Mouse (Mus musculus): Measurements from ENCODE around the gene Tmco4. TPM values are rescaled to one million over a fixed set of nuclear protein-coding genes. Genes with fewer than 3 reads are reported as not detected.

Gene Tmco4
- polyA plus RNA-seq, 1 experiment from 2014 or later, result 5.4 TPM

DNA sequence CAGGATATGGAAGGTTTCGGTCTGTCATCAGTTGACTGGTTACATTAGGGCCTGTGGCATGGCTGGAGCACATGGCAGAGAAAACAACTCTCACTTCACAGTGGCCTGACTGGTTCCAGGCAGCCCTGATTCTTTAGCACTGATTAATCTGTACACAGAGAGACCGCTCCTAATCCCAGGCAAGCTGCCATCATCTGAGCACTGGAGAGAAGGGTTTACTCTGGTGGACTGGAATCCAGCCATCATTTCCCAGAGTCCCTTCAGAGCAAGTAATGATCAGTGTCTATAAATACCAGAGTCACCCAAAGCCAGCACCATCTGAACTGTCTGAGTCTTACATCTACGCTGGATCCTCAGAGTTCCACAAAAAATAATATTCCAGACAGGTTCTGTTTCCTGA, 63.1 kb downstream of the Tmco4 start:
- H3K9ac ChIP-seq, result no peak overlapping the region
- H3K9me3 ChIP-seq (replicated peaks), result 0 out of 2 replicates have a peak, but pooled peaks cover 7% of the 10 kb centered on the region
- 0 out of 2 replicates have a peak, but pooled peaks cover 4% of the 10 kb centered on the region for H3K36me3 ChIP-seq
- no peak overlapping the region for H3K4me2 ChIP-seq
- peaks cover 29% of the 10 kb centered on the region for H3K27me3 ChIP-seq (replicated peaks)
- H3K27ac ChIP-seq (ENCODE audit: poor library complexity, severe bottlenecking), result no peak overlapping the region
- H3K4me1 ChIP-seq (replicated peaks), result peaks cover 20% of the 10 kb centered on the region
- WGBS, result 85% methylated on average over 3 of the region's 3 CpGs
- no peak for ATAC-seq (ENCODE audit: insufficient number of reproducible peaks, low FRiP score)
- no peak overlapping the region for H3K4me3 ChIP-seq

DNA sequence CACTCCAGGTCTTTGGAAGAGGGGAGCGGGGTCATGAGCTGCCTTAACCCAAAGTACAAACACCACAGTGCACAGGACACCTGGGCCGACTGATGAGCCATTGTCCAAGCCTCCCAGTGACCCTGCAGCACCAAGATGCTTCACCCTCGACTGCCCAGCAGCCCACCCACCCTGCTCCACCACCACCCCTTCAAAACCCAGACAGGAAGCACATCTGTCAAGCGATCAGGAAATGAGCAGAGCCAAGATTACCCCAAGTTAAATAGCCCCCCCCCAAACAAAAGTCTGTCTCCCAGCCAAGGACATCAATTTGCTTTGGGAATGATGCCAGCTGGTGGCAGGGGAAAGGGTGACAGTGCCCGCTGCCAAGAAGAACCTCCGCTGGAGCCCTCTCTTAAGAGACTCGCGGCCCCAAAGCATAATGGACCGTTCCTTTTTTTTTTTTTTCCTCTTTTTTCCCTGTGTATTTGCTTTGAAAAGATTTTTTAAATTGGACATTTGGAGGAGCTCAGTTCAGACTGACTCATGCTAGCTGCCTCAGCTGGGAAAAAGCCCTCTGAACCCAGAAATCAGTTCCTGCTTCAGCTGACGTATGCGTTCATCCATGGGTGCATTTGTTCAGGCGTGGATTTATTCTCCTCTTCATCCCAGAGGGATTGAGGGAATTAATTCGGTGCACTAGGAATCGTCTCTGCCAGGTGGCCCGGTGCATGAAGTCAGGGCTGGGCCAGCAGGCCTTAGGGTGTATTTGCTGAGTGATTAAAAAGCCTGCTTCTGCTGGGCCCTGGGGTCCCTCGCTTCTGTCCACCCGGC, 65.3 kb downstream of the Tmco4 start:
- ATAC-seq (ENCODE audit: insufficient number of reproducible peaks, low FRiP score), result no peak
- H3K4me2 ChIP-seq, result no peak overlapping the region
- H3K4me3 ChIP-seq, result no peak overlapping the region
- 0 out of 2 replicates have a peak, but pooled peaks cover 4% of the 10 kb centered on the region for H3K36me3 ChIP-seq
- H3K9me3 ChIP-seq (replicated peaks), result 0 out of 2 replicates have a peak, but pooled peaks cover 7% of the 10 kb centered on the region
- no peak overlapping the region for H3K9ac ChIP-seq
- 78% methylated on average over 17 of the region's 17 CpGs for WGBS
- peaks cover 19% of the 10 kb centered on the region for H3K4me1 ChIP-seq (replicated peaks)
- no peak overlapping the region for H3K27ac ChIP-seq (ENCODE audit: poor library complexity, severe bottlenecking)
- peaks cover 39% of the 10 kb centered on the region for H3K27me3 ChIP-seq (replicated peaks)

GRCm38 (mm10) chr4:139040084-139040839, 67.6 kb downstream of the Tmco4 start:
- Histone ChIP-seq H3K4me3 (no peak overlapping the region), H3K27ac (ENCODE audit: poor library complexity, severe bottlenecking) (no peak overlapping the region), H3K4me1 (replicated peaks) (0 out of 2 replicates have a peak, but pooled peaks cover 6% of the 10 kb centered on the region), H3K27me3 (replicated peaks) (peaks cover 38% of the 10 kb centered on the region), H3K4me2 (no peak overlapping the region), H3K36me3 (0 out of 2 replicates have a peak, but pooled peaks cover 4% of the 10 kb centered on the region), H3K9ac (no peak overlapping the region), H3K9me3 (replicated peaks) (0 out of 2 replicates have a peak, but pooled peaks cover 11% of the 10 kb centered on the region)
- no peak for ATAC-seq (ENCODE audit: insufficient number of reproducible peaks, low FRiP score)
- WGBS, result 5% methylated on average over 10 of the region's 10 CpGs

DNA sequence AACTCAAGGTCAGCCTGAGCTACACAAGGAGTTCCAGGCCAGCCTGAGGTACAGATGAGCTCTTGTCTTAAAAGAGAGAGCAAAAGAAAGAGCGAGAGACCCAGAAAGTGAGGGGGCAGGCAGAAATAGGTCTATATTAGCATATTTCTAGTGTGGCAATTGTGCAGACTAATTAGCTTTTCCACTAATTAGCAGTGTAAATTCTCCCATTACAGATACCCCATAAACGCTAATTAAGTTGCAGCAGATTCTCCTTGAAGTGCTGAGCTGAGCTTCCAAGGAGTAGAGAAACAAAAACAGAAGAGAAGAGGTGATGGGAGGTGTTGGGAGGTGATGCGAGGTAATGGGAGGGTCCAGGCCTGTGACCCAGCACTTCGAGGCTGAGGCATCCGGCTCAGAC, 69.9 kb downstream of the Tmco4 start:
- Histone ChIP-seq H3K9ac (no peak overlapping the region), H3K36me3 (no peaks in the 10 kb centered on the region), H3K9me3 (replicated peaks) (0 out of 2 replicates have a peak, but pooled peaks cover 4% of the 10 kb centered on the region), H3K27ac (ENCODE audit: poor library complexity, severe bottlenecking) (no peak overlapping the region), H3K27me3 (replicated peaks) (peaks cover 36% of the 10 kb centered on the region), H3K4me1 (replicated peaks) (0 out of 2 replicates have a peak, but pooled peaks cover 6% of the 10 kb centered on the region), H3K4me3 (no peak overlapping the region), H3K4me2 (no peak overlapping the region)
- ATAC-seq (ENCODE audit: insufficient number of reproducible peaks, low FRiP score), result no peak
- whole genome bisulfite sequencing, result 71% methylated on average over 5 of the region's 5 CpGs

GRCm38 (mm10) chr4:139043600-139043999, 70.9 kb downstream of the Tmco4 start:
- WGBS, result 72% methylated on average over 2 of the region's 2 CpGs
- ATAC-seq (ENCODE audit: insufficient number of reproducible peaks, low FRiP score), result no peak
- no peak overlapping the region for H3K4me3 ChIP-seq
- no peaks in the 10 kb centered on the region for H3K36me3 ChIP-seq
- H3K9me3 ChIP-seq (replicated peaks), result peaks cover 8% of the 10 kb centered on the region; the same call in 1 of the 2 replicates
- no peak overlapping the region for H3K9ac ChIP-seq
- no peak overlapping the region for H3K27ac ChIP-seq (ENCODE audit: poor library complexity, severe bottlenecking)
- H3K27me3 ChIP-seq (replicated peaks), result peaks cover 32% of the 10 kb centered on the region
- no peak overlapping the region for H3K4me2 ChIP-seq
- 0 out of 2 replicates have a peak, but pooled peaks cover 6% of the 10 kb centered on the region for H3K4me1 ChIP-seq (replicated peaks)

- ATAC-seq (ENCODE audit: insufficient number of reproducible peaks, low FRiP score), result no peak
These were observed 71.9 kb downstream of the Tmco4 start for GRCm38 (mm10) chr4:139044566-139044965.

GRCm38 (mm10) chr4:139046354-139046753, 73.7 kb downstream of the Tmco4 start:
- no peaks in the 10 kb centered on the region for H3K36me3 ChIP-seq
- no peaks in the 10 kb centered on the region for H3K4me1 ChIP-seq (replicated peaks)
- WGBS, result 87% methylated on average over 5 of the region's 5 CpGs
- H3K4me3 ChIP-seq, result no peak overlapping the region
- no peak for ATAC-seq (ENCODE audit: insufficient number of reproducible peaks, low FRiP score)
- no peak overlapping the region for H3K9ac ChIP-seq
- H3K9me3 ChIP-seq (replicated peaks), result peaks cover 8% of the 10 kb centered on the region; the same call in 1 of the 2 replicates
- H3K4me2 ChIP-seq, result no peak overlapping the region
- H3K27ac ChIP-seq (ENCODE audit: poor library complexity, severe bottlenecking), result no peak overlapping the region
- H3K27me3 ChIP-seq (replicated peaks), result peaks cover 8% of the 10 kb centered on the region; the same call in 1 of the 2 replicates

More at GRCm38 (mm10) chr4:139044566-139044965, 71.9 kb downstream of the Tmco4 start:
- H3K9ac ChIP-seq, result no peak overlapping the region
- H3K4me2 ChIP-seq, result no peak overlapping the region
- peaks cover 23% of the 10 kb centered on the region for H3K27me3 ChIP-seq (replicated peaks)
- H3K36me3 ChIP-seq, result no peaks in the 10 kb centered on the region
- no peak overlapping the region for H3K27ac ChIP-seq (ENCODE audit: poor library complexity, severe bottlenecking)
- H3K4me3 ChIP-seq, result no peak overlapping the region
- H3K4me1 ChIP-seq (replicated peaks), result 0 out of 2 replicates have a peak, but pooled peaks cover 6% of the 10 kb centered on the region
- H3K9me3 ChIP-seq (replicated peaks), result peaks cover 8% of the 10 kb centered on the region; the same call in 1 of the 2 replicates
- 84% methylated on average over 5 of the region's 5 CpGs for WGBS

GRCm38 (mm10) chr4:139048518-139048917, 75.8 kb downstream of the Tmco4 start:
- H3K9me3 ChIP-seq (replicated peaks), result peaks cover 8% of the 10 kb centered on the region; the same call in 1 of the 2 replicates
- H3K9ac ChIP-seq, result no peak overlapping the region
- H3K27me3 ChIP-seq (replicated peaks), result 0 out of 2 replicates have a peak, but pooled peaks cover 3% of the 10 kb centered on the region
- H3K27ac ChIP-seq (ENCODE audit: poor library complexity, severe bottlenecking), result no peak overlapping the region
- ATAC-seq (ENCODE audit: insufficient number of reproducible peaks, low FRiP score), result no peak
- no peak overlapping the region for H3K4me3 ChIP-seq
- no peaks in the 10 kb centered on the region for H3K4me1 ChIP-seq (replicated peaks)
- no peak overlapping the region for H3K4me2 ChIP-seq
- WGBS, result 79% methylated on average over 6 of the region's 6 CpGs
- H3K36me3 ChIP-seq, result no peaks in the 10 kb centered on the region

- no peak overlapping the region for H3K4me3 ChIP-seq
These were observed 80.1 kb downstream of the Tmco4 start for GRCm38 (mm10) chr4:139052796-139053195.

GRCm38 (mm10) chr4:139053391-139053790, 80.7 kb downstream of the Tmco4 start:
- peaks cover 10% of the 10 kb centered on the region for H3K4me1 ChIP-seq (replicated peaks)
- no peak overlapping the region for H3K4me2 ChIP-seq
- no peak overlapping the region for H3K9ac ChIP-seq
- 51% methylated on average over 5 of the region's 5 CpGs for WGBS
- H3K4me3 ChIP-seq, result no peak overlapping the region
- ATAC-seq (ENCODE audit: insufficient number of reproducible peaks, low FRiP score), result no peak
- H3K27me3 ChIP-seq (replicated peaks), result 0 out of 2 replicates have a peak, but pooled peaks cover 8% of the 10 kb centered on the region
- no peaks in the 10 kb centered on the region; the same call in 1 of the 2 replicates for H3K9me3 ChIP-seq (replicated peaks)
- no peaks in the 10 kb centered on the region for H3K36me3 ChIP-seq
- no peak overlapping the region for H3K27ac ChIP-seq (ENCODE audit: poor library complexity, severe bottlenecking)

More at GRCm38 (mm10) chr4:139052796-139053195, 80.1 kb downstream of the Tmco4 start:
- Histone ChIP-seq H3K36me3 (no peaks in the 10 kb centered on the region), H3K4me2 (no peak overlapping the region), H3K27ac (ENCODE audit: poor library complexity, severe bottlenecking) (no peak overlapping the region), H3K27me3 (replicated peaks) (0 out of 2 replicates have a peak, but pooled peaks cover 3% of the 10 kb centered on the region), H3K9me3 (replicated peaks) (peaks cover 4% of the 10 kb centered on the region; the same call in 1 of the 2 replicates), H3K9ac (no peak overlapping the region), H3K4me1 (replicated peaks) (peaks cover 10% of the 10 kb centered on the region)
- 80% methylated on average over 7 of the region's 7 CpGs for WGBS
- ATAC-seq (ENCODE audit: insufficient number of reproducible peaks, low FRiP score), result no peak

All from heart, embryonic 12.5 days (tissue).